Mouse (Mus musculus): ENCODE measurements around the gene Prkar2b.
A peak's percentile ranks its signal among the peaks of the same experiment; 100 is the strongest.

Prkar2b gene

GRCm38 (mm10) chr12:32008728-32009127, 52.4 kb downstream of the Prkar2b start:
- no peak for DNase-seq

- DNase-seq, result no peak
These were observed 53.5 kb downstream of the Prkar2b start for GRCm38 (mm10) chr12:32007646-32008045.

- no peak for DNase-seq
These were observed 54.1 kb downstream of the Prkar2b start for GRCm38 (mm10) chr12:32007040-32007439.

GRCm38 (mm10) chr12:32006391-32006929, 54.6 kb downstream of the Prkar2b start:
- DNase-seq, result no peak

- DNase-seq, result no peak
These were observed 60.6 kb downstream of the Prkar2b start for GRCm38 (mm10) chr12:32000464-32000863.

GRCm38 (mm10) chr12:31998706-31999105, 62.4 kb downstream of the Prkar2b start:
- DNase-seq, result no peak

- DNase-seq, result no peak
These were observed 63.7 kb downstream of the Prkar2b start for GRCm38 (mm10) chr12:31997328-31997878.

- DNase-seq, result no peak
These were observed 64.2 kb downstream of the Prkar2b start for GRCm38 (mm10) chr12:31996877-31997276.

- no peak for DNase-seq
These were observed 70.5 kb downstream of the Prkar2b start for GRCm38 (mm10) chr12:31990575-31990974.

- no peak for DNase-seq
These were observed 71.4 kb downstream of the Prkar2b start for GRCm38 (mm10) chr12:31989726-31990125.

GRCm38 (mm10) chr12:31986463-31986862, 74.6 kb downstream of the Prkar2b start:
- no peak for DNase-seq

- DNase-seq, result no peak
These were observed 75.4 kb downstream of the Prkar2b start for GRCm38 (mm10) chr12:31985738-31986137.

GRCm38 (mm10) chr12:31984664-31985063, 76.4 kb downstream of the Prkar2b start:
- peak; percentile 60 to 73 for DNase-seq

GRCm38 (mm10) chr12:31984206-31984605, 76.9 kb downstream of the Prkar2b start:
- DNase-seq, result no peak

GRCm38 (mm10) chr12:31983769-31984168, 77.3 kb downstream of the Prkar2b start:
- DNase-seq, result no peak

- DNase-seq, result no peak
These were observed 77.9 kb downstream of the Prkar2b start for GRCm38 (mm10) chr12:31983238-31983637.

GRCm38 (mm10) chr12:31977613-31978195, 83.4 kb downstream of the Prkar2b start:
- no peak for DNase-seq

GRCm38 (mm10) chr12:31976544-31976943, 84.6 kb downstream of the Prkar2b start:
- peak; percentile 48 to 61 for DNase-seq

GRCm38 (mm10) chr12:31973473-31974172, 87.5 kb downstream of the Prkar2b start:
- DNase-seq, result peak; percentile 77 to 85

- no peak for DNase-seq
These were observed 89.5 kb downstream of the Prkar2b start for GRCm38 (mm10) chr12:31971547-31971946.

- DNase-seq, result no peak
These were observed 92.0 kb downstream of the Prkar2b start for GRCm38 (mm10) chr12:31969111-31969510.

- peak; percentile 10 to 19 for DNase-seq
These were observed 93.6 kb downstream of the Prkar2b start for GRCm38 (mm10) chr12:31967536-31967935.

GRCm38 (mm10) chr12:31966405-31966804, 94.7 kb downstream of the Prkar2b start:
- DNase-seq, result no peak

All from kidney, postnatal 4 days (tissue).